Mouse (Mus musculus) layer of hippocampus, adult 11-12 months (tissue): ENCODE measurements around the gene Tab2.
A peak's percentile ranks its signal among the peaks of the same experiment; 100 is the strongest.

Experiments used
- DNase-seq: peaks from one replicate; pipeline ENCODE4 v3.0.0; 2022; ENCODE audit warnings: low spot score

The Tab2 gene

DNA sequence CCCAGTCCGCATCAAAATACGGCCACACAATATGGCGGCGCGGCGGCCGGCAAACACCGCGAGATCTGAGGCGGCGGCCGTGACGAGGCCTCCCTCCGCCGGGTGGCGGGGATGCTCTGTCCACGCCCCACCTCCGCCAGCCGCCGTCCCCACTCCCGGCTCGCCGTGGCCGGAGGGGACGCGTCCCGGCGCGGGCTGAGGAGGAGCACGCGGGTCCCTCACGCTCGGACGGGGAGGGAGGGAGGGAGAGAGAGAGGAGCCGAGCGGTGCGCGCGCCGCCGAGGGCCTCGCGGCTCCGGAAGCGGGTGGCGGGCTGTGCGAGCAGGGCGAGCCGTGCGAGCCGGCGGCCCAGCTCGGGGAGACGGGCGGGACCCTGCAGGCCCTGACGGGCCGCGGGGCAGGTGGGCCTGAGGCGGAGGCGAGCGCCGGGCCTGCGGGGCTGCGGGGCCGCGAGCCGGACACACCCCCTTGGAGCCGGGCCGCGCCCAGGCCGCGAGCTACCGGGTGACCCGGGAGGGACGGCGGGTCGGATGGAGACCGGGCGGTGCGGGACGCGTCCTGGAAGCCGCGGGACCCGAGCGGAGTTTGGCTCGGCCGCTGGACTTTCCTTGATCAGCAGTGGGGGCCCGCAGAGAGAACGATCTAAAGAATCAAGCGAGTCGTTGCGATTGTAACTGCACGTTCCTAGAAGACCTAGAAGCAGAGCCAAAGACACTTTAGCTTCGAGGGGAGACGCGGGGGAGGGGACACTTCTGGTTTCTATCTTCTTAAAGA, at the start of gene Tab2:
Tab2 (minus strand) TSS at position 3 of the 774 bp plus-strand sequence.
- peak; percentile 91 for DNase-seq

DNA sequence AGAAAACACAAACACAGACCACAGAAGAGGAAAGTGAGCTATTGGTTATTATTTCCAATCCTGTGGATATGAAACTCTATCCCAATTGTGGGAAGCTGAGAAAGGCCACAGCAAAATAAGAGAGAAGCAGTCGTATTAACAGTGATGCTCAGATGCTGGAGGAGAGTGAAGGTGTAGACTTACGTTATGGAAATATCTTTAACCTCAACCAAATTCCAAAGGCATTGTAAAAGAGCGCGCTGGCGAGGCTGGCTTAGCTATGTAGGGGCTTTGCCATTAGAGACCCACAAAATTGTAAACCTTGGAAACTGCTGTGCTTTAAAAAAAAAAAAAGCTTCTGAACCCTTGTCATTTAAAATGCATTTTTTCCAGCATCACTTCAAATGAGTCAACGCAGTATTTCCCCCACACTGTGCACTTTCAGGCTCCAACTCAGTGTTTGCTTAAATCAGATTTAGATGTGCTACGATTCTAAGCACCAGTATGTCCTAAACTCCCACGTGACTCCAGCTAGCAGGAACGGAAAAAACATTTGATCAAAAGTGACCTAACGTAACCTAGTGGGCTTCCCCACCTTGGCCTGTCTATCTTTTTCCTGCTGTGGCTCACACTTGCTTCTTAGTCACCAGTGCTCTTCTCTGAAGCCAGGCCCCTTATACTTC, 36.4 kb upstream of the Tab2 start:
- DNase-seq, result no peak

- DNase-seq, result no peak
These were observed 35.6 kb upstream of the Tab2 start for GRCm38 (mm10) chr10:7991596-7991995.

DNA sequence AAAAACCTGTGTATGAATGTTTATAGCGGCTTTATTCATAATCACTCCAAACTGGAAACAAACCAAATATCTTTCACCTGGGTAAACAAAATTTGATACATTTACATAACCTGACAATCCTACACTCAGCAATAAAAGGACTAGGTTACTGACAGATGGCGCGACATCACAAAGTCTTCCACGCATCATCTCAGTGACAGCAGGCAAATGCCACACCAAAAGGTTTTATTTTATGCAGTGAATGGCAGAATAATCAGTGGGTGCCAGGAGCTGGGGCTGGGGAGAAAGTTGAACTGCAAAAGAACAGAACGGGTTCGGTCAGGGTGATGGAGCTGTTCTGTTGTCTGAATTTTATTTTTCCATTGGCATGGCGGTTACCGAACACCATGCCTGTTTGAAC, 31.5 kb upstream of the Tab2 start:
- peak; percentile 40 for DNase-seq

DNA sequence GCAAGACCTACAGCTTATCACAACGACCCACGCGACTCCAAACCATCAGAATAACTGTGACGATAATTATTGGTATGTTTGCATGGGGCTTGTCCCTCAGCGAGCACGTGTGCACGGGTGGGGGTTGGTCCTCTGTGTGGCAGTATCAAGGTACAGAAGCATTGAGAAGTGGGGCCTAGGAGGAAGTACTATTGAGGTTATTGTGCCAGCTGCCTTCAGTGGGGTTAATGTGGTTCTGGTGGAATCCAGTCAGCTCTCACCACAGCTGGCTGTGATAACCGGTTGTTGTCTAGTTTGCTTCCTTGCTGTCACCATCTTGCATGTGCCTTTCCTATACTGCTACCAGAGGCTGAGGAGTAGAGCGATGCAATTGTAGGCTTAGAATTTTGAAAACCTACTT, 20.4 kb upstream of the Tab2 start:
- DNase-seq, result no peak

GRCm38 (mm10) chr10:7968747-7969280, 12.8 kb upstream of the Tab2 start:
- DNase-seq, result no peak

GRCm38 (mm10) chr10:7967096-7967495, 11.1 kb upstream of the Tab2 start:
- no peak for DNase-seq

DNA sequence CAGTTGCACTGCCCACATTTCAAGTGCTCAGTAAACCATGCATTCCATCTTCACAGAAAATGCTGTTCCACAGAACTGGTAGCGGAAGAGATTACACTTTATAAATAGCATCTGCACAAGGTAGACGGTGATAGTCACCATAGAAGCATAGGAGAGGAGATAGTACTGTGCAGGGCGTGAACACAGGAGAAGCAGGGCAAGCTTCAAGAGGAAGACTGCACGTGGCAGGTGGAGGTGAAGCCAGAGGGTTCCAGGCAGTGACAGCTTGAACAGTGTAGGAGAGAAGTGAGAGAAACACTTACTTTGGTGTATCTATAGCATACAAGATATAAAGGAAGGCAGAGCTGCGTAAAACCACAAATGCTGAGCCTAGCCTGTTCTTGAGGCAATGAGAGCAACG, 3.0 kb upstream of the Tab2 start:
- no peak for DNase-seq

- peak; percentile 35 for DNase-seq
These were observed 352 bp downstream of the Tab2 start for GRCm38 (mm10) chr10:7955634-7956121.

- peak; percentile 46 for DNase-seq
These were observed 919 bp downstream of the Tab2 start for GRCm38 (mm10) chr10:7954989-7955633.

- no peak for DNase-seq
These were observed 1.4 kb downstream of the Tab2 start for GRCm38 (mm10) chr10:7954627-7954988.

GRCm38 (mm10) chr10:7943006-7943405, 13.0 kb downstream of the Tab2 start:
- DNase-seq, result no peak

DNA sequence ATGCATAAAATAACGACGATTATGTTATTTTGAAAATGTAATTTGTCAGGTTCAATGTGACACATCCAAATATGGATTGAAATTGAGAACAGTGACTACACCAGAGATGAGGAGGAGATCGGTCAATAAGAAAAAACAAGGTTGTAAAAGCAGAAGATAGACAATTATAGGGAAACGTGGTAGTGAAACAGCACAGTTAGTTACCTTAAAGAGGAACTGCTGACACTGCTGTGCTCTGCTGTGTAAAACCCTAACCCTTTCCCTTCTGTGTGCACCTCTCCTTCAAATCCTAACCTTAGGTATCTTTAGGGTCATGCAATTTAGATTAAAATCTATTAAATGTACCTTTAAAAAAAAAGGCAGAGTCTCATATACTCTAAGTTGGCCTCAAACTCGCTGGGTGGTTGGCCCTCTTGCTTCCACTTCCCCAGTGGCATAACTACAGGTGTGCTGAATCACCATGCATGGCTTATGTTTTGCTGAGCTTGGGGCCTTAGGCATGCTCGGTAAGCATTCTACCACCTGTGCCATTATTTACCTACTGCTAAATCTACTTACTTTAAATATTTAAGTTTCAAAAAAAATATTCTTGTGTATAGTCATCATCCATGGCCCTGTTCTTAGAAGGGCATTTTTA, 19.4 kb downstream of the Tab2 start:
- DNase-seq, result no peak

DNA sequence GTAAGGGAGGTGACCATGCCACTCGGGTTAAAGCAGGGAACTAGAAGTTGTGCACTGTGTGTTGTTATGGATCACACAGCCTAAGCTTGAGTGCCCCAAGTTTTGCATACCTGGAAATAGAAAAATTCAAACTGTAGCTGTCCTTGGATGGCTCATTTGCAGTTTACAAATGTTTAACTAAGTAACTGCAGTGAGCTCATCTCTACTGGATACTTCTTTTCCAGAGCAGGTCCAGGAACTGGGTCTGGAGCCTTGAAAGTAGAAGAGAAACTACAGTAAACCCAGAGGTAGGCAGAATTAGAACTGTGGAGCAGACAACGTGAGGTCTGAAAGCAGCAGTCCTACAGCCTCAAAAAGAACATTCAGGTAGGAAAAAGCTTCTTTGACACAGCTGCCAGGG, 23.1 kb downstream of the Tab2 start:
- DNase-seq, result no peak

- DNase-seq, result no peak
These were observed 27.0 kb downstream of the Tab2 start for GRCm38 (mm10) chr10:7928996-7929395.

- DNase-seq, result no peak
These were observed 30.5 kb downstream of the Tab2 start for GRCm38 (mm10) chr10:7925481-7925880.

DNA sequence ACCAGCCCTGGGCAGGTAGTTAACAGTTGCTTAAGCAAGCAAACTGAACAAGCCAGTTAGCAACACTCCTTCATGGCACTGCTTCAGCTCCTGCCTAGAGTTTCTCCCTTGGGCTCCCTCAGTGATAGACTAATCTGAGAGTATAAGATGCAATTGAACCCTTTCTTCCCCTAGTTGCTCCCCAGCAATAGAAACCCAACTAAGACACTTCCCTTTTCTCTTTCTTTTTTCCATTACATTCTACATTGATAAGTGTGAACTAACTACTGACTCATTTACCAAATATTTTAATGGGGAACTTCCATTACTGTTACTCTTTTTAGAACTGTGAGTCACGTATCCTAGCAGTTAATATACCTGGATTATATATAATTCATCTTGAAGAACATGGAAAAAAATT, 32.6 kb downstream of the Tab2 start:
- DNase-seq, result no peak

GRCm38 (mm10) chr10:7911268-7911667, 44.8 kb downstream of the Tab2 start:
- DNase-seq, result peak; percentile 27

DNA sequence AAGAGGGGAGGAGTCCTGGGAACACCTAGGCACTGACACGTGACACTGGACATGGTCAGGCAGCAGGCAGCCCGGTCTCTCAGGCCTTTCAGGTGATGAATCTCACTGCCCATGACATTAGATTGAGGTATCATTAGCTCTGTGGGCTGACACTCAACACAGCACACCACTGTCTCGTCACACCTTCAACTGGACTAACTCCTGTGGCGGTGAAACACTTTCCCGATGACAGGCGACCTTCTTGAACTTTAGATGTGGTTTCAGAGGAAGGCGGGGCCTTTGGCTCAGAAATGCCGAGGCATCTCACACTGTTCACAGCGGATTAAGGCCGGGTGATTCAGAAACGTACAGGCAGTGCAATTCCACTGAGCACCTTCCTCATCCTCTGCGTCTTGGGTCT, 48.9 kb downstream of the Tab2 start:
- peak; percentile 3 for DNase-seq

- DNase-seq, result no peak
These were observed 51.9 kb downstream of the Tab2 start for GRCm38 (mm10) chr10:7904157-7904556.

DNA sequence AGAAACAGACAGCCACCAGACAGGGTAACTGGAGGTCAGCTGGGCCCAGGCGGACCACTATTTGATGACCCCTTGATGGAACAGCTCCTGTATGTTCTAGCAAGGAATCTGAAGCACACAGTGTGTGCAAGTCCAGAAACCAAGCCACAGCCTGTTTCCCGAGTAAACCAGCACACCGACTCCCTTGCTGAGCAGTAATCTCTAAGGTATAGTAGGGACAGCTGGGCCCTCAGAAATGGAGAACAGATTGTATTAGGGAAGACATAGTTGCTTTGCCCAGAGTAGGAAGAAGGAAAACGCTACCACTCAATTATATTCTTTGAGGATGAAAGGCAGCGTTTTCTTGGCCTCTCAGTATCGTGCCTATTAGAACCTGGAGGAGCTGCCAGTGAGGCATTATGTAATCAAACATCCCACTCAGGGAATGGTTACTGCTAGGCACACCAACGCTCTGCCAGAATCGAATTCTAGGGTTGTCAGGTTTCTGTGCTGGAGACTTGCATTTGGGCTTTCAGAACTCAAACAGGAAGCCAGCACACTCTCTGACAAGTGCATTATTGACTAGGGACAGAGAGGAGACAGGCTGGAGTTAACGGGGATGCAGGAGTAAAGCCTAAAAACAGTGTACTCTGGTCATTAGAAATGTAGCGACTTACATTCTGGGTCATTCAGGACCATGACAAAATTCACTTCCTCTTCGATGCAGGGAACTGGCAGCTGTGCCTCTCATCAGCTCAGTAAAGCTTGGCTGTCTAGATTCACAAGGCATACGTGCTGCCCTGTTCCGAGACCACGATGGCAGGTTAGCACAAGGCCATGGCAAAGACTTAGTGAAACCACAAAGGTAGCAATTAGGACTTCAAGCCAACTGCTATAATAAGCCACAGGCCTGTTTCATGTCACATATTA, 55.1 kb downstream of the Tab2 start:
- peak; percentile 53 for DNase-seq
